Mouse (Mus musculus) heart, embryonic 10.5 days (tissue): ENCODE results near the gene Spryd3. TPM values are rescaled to one million over a fixed set of nuclear protein-coding genes. Genes with fewer than 3 reads are reported as not detected.
A peak's percentile ranks its signal among the peaks of the same experiment; 100 is the strongest.

Source experiments
- DNase-seq: peaks from one replicate; pipeline ENCODE4 v3.0.0-alpha.2; 2017; ENCODE audit warnings: low spot score
- H3K27ac ChIP-seq: fragments of 300-500 bp; sonication (generic); 2 replicates; pipeline ENCODE4 v1.5.1; 2016; ENCODE audit warnings: mild to moderate bottlenecking
- H3K27me3 ChIP-seq: fragments of 300-500 bp; sonication (generic); 2 replicates; pipeline ENCODE4 v1.6.1; 2016; ENCODE audit warnings: mild to moderate bottlenecking; ENCODE audit not compliant: poor library complexity, insufficient read depth, severe bottlenecking
- H3K36me3 ChIP-seq: fragments of 300-500 bp; sonication (generic); 2 replicates; pipeline ENCODE4 v1.6.1; 2016; ENCODE audit warnings: mild to moderate bottlenecking, moderate library complexity
- H3K4me1 ChIP-seq: fragments of 300-500 bp; sonication (generic); 2 replicates; pipeline ENCODE4 v1.6.1; 2016; ENCODE audit warnings: mild to moderate bottlenecking
- H3K4me3 ChIP-seq: fragments of 300-500 bp; sonication (generic); 2 replicates; pipeline ENCODE4 v1.5.1; 2016; ENCODE audit warnings: mild to moderate bottlenecking, moderate library complexity
- H3K9me3 ChIP-seq: fragments of 300-500 bp; sonication (generic); 2 replicates; pipeline ENCODE4 v1.6.1; 2016; ENCODE audit warnings: mild to moderate bottlenecking, moderate library complexity
- WGBS: fragments of 180-500 bp; shearing (Covaris S2); methylation state at CpG from one replicate; pipeline ENCODE4 v1.1.7; 2016; 5-methylcytosine and 5-hydroxymethylcytosine counted together
- polyA plus RNA-seq: library from polyadenylated mRNA; unstranded; fragments of >200 nt; fragmentation: Nextera tagmentation; extraction: Ambion mirVana; gene quantifications from 2 replicates; pipeline ENCODE4 v1.2.1, GENCODE M21; 2016

Gene Spryd3
- polyA plus RNA-seq, 1 experiment from 2014 or later = 19.0 TPM

DNA sequence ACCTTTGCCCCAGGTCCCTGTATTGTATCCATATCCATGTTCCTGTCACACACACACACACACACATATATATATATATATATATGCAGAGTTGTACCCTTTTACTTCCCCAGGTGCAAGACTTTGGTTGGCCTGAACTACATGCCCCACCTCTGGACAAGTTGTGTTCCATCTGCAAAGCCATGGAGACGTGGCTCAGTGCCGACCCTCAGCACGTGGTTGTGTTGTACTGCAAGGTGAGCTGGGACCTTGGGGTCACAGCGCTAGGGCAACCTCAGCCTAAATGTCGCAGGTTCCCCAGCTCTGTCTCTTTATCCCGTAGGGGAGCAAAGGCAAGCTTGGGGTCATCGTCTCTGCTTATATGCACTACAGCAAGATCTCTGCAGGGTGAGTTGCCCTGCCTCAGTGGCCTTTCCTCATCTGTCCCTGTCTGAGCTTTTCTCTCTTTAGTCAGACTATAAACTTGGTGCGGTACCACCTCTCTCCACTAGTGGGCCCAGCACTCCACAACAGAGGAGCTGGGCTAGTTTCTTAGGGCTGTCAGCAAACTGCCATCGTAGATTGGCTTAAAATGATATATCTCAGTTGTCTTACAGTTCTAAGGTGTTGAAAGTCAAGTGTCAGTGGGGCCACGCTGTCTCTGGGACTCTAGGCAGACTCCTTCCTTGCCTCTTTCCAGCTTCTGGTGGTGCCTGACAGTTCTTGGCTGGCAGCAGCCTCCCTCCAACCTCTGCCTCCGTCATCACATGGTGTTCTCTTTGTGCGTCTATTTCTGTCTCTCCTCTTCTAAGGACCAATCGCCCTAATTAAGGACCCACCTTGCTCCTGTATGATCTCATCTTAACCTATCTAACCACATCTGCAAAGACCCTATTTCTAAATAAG is 28.1 kb downstream of the Spryd3 start:
- H3K36me3 ChIP-seq = peaks cover 57% of the 10 kb centered on the region
- H3K27me3 ChIP-seq = peaks cover 25% of the 10 kb centered on the region
- WGBS = 38% methylated on average over 13 of the region's 13 CpGs
- no peak for DNase-seq
- H3K4me3 ChIP-seq = peak overlapping the region; percentile 5; the same call in 1 of the 2 replicates
- peaks cover 87% of the 10 kb centered on the region for H3K4me1 ChIP-seq
- no peaks in the 10 kb centered on the region for H3K9me3 ChIP-seq
- H3K27ac ChIP-seq = 0 out of 2 replicates have a peak overlapping the region, but pooled peaks have one; percentile 6

DNA sequence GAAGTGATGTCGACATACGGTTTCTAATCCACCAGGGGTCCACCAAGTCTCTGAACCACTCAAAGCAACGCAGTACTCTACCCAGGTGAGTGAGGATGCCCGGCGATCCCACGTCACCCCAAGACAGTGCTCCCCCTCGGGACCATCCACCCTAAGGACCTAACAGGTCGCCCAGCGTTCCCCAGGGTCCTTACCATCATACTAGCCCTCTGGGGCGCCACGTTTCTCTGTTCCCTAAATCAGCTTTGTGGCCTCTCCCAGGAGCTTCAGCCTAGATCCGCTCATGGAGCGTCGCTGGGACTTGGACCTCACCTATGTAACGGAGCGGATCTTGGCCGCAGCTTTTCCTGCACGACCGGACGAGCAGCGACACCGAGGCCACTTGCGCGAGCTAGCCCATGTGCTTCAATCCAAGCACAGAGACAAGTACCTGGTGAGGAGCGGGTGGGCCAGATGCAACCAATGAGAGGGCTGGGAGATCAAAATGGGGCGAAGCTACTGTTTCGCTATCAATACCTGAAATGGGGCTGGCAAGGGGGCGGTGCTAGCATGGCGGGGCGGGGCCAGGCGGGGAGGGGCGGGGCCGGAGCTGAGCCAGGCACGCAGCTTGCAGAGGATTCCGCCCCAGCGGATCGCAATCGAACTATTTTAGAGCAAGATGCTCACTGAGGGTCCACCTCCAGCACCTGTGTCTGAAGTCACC is 29.1 kb downstream of the Spryd3 start:
- Histone ChIP-seq H3K36me3 (peaks cover 46% of the 10 kb centered on the region), H3K27me3 (peaks cover 25% of the 10 kb centered on the region), H3K4me3 (peak overlapping the region; percentile 52), H3K4me1 (peaks cover 94% of the 10 kb centered on the region), H3K9me3 (no peaks in the 10 kb centered on the region), H3K27ac (0 out of 2 replicates have a peak overlapping the region, but pooled peaks have one; percentile 10)
- DNase-seq = no peak
- 14% methylated on average over 38 of the region's 38 CpGs for WGBS

DNA sequence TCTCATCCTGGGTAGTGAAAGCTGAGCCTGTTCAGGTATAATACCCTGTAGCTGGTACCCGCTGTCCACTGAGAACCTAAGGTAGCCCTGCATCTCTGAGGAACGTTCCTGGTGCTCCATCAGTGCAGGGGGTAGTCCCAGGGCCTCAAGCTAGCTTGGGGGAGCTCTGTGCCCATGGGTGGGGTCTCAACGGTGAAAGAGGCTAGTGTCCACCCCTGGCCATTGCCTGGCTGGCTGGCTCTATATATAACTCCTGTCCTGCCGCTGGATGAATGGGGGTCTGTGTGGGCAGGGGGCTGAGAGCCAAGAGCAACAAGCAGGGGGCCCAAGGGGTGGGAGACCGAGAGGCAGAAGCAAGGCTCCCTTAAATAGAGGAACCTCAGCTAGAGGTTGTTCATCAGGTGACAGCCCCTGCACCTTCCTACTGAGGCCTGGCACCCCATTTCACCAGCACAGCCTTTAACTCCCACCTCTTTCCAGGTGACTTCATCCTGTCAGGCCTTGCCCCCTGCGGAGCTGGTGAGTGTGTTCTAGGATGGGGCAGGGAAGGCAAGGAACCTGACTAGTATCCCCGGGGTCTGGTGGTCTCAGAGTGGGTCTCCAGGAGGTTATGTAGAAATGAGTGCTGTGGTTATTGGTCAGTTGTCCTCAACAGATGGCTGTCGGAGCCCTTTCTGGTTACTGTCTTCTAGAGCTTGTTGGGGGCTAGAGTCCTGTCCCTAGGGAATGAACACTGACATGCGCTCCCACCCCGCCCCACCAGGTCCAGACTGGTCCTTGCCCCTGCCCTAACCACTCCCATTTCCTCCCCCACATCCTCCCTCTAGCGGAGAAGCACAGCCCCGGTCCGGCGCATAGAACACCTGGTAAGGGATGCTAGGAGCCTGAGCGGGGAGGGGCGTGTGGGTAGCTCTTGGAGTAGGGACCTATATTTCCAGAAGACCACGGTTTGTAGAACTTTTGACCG is 30.0 kb downstream of the Spryd3 start:
- Histone ChIP-seq H3K36me3 (peaks cover 38% of the 10 kb centered on the region), H3K9me3 (no peaks in the 10 kb centered on the region), H3K27ac (peak overlapping the region; percentile 32; the same call in 1 of the 2 replicates), H3K4me3 (peak overlapping the region; percentile 52), H3K4me1 (peaks cover 96% of the 10 kb centered on the region), H3K27me3 (peaks cover 25% of the 10 kb centered on the region)
- 22% methylated on average over 18 of the region's 18 CpGs for WGBS
- DNase-seq = no peak

DNA sequence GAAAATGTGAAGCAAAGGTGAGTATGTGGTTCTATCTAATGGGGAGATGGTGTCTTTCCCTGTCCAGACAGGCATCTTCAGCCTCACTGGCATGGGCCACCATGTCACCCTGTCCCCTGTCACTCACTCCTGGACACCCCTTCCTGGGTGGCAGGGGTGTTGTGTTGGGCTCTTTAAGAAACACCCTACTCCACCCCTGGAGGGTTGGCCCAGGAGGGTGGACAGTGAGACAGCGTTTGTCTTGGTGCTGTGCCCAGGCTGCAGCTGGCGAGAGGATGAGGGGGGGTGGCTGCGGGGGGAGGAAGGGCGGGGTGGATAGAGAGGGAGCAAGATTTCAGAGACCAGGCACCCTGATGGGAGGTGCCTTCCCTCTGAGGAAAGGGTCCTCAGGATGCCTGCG is 30.7 kb downstream of the Spryd3 start:
- peaks cover 96% of the 10 kb centered on the region for H3K4me1 ChIP-seq
- H3K36me3 ChIP-seq = peaks cover 31% of the 10 kb centered on the region
- no peaks in the 10 kb centered on the region for H3K9me3 ChIP-seq
- DNase-seq = no peak
- 58% methylated on average over 5 of the region's 5 CpGs for WGBS
- no peak overlapping the region for H3K27ac ChIP-seq
- no peak overlapping the region for H3K4me3 ChIP-seq
- peaks cover 25% of the 10 kb centered on the region for H3K27me3 ChIP-seq

DNA sequence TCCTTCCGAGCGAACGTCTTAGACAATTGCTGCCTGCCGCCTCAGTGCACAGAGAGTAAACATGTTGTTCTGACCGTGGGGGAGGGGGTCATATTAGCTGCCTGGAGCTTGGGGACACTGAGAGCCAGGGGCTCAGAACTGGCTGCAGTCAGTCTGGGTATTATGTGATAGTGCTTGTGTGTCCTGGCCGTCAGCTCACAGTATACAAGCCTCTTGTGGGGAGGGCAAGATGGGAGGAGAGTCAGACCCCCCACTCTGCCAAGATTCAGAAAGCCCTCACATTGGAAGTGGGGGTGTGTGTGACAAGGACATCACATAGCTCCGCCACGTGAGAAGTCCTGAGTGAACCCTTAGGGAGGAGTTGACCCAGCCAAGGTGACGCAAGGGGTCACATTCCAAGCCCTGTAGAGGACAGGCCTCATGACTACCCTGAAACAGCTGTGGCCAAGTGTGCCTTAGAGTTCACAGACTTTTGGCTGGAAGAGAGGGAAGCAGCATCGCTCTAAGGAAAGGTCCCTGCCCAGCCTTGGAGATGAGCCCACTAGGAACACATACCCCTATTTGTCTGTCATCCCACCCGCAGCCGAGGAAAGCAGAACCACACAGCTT is 32.0 kb downstream of the Spryd3 start:
- WGBS = 24% methylated on average over 12 of the region's 12 CpGs
- H3K9me3 ChIP-seq = no peaks in the 10 kb centered on the region
- peak overlapping the region; percentile 72 for H3K4me3 ChIP-seq
- H3K36me3 ChIP-seq = peaks cover 18% of the 10 kb centered on the region
- peak overlapping the region; percentile 93 for H3K27ac ChIP-seq
- no peak for DNase-seq
- peaks cover 25% of the 10 kb centered on the region for H3K27me3 ChIP-seq
- peaks cover 100% of the 10 kb centered on the region for H3K4me1 ChIP-seq

DNA sequence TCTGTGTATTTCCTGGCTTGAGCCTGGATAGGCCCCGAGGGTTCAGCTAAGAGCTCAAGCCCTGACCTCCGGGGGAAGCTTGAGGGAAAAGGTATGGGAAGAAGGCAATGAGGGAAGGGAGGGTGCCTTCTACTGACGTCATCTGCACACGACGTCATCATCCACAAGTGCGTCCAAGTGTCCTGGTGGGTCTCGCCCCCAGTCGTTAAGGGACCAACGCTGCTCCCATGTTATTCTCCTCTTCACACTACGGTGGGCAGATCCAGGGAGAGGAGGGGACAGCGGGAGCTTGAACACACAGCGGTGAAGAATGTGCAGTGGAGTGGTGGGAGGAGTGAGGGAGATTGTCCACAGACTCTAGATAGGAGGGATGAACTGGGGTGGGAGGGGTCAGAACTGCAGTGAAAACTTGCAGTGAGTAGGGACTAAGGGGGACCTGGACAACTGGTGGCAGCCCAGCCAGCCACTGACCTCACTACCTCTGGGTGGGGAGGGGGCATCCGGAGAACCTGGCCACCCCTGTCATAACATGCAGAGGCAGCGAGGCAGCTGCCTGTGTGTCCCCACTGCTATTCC is 32.6 kb downstream of the Spryd3 start:
- peak overlapping the region; percentile 72 for H3K4me3 ChIP-seq
- H3K27me3 ChIP-seq = peaks cover 25% of the 10 kb centered on the region
- H3K36me3 ChIP-seq = peaks cover 12% of the 10 kb centered on the region; the same call in 1 of the 2 replicates
- no peaks in the 10 kb centered on the region for H3K9me3 ChIP-seq
- no peak for DNase-seq
- 7% methylated on average over 14 of the region's 14 CpGs for WGBS
- peak overlapping the region; percentile 93 for H3K27ac ChIP-seq
- peaks cover 100% of the 10 kb centered on the region for H3K4me1 ChIP-seq

DNA sequence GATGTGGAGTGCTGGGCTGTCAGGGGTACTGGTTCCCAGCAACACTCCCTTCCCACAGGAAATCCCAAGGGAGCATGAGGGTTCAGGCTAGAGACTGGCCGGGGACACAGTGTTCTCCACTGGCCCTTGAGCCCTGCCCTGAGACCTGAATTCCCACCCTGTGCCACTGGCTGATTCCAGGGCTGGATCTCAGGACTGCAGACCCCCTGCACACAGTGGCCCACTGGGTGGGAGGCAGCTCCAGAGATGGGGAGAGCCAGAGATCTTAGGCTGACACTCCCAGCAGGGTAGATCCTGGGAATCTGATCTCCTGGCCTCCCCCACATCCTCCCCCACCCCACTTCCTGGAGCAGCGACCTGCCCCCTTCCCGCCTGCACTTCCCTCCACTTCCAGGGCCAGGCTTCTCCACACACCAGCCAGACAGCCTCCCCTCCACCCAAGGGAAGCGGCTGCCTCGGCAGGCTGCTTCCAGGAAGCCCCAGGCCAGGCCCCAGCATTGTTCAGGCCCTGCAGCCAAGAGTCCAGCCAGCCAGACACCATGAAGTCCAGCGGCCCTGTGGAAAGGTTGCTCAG is 33.4 kb downstream of the Spryd3 start:
- DNase-seq = no peak
- Histone ChIP-seq H3K27ac (peak overlapping the region; percentile 93), H3K27me3 (peaks cover 25% of the 10 kb centered on the region), H3K4me3 (peak overlapping the region; percentile 72), H3K36me3 (peaks cover 15% of the 10 kb centered on the region; the same call in 1 of the 2 replicates), H3K9me3 (no peaks in the 10 kb centered on the region), H3K4me1 (peaks cover 100% of the 10 kb centered on the region)
- 12% methylated on average over 6 of the region's 6 CpGs for WGBS

DNA sequence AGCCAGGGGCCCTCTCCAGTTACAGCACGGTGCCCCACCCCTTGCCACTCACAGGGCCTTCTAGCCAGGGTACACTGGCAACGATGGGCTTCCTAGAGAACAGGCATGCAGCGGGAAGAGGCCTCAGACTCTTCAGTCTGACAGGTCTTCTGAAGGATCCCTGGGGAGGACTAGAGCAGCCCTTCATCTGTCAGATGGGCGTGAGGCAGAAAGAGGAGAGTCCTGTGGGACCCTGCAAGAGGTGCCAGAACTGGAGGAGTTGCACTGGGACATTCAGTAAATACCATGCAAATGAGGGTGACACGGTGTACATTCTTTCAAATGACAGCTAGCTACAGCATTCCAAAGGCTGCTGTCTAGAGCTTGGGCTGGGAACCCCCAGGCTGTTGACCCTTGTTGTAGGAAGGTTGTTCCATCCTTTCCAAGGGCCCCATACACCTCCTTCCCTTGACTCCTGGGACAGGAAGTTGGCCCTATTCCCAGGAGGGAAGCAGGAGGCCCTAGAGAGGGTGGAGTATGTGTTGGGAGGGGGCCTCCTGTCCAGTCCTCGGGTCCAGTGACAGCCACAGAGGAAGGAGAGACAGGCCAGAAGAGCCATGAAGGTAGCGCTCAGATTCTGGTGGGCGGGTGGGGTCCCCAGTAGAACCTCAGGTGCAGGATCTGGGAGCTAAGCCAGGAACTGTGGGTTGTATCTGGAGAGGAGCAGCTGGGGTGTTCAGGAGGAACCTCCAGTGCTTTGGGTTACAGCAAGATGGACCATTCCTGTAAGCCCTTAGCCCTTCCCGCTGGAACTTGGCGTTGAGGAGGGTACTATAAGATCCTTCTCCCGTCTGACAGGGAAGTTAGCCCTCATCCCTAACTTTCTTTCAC is 34.1 kb downstream of the Spryd3 start:
- DNase-seq = no peak
- Histone ChIP-seq H3K4me3 (peak overlapping the region; percentile 72), H3K9me3 (no peaks in the 10 kb centered on the region), H3K27ac (peak overlapping the region; percentile 93), H3K4me1 (peaks cover 94% of the 10 kb centered on the region), H3K36me3 (peaks cover 15% of the 10 kb centered on the region; the same call in 1 of the 2 replicates), H3K27me3 (peaks cover 19% of the 10 kb centered on the region)
- WGBS = 25% methylated on average over 11 of the region's 11 CpGs

DNA sequence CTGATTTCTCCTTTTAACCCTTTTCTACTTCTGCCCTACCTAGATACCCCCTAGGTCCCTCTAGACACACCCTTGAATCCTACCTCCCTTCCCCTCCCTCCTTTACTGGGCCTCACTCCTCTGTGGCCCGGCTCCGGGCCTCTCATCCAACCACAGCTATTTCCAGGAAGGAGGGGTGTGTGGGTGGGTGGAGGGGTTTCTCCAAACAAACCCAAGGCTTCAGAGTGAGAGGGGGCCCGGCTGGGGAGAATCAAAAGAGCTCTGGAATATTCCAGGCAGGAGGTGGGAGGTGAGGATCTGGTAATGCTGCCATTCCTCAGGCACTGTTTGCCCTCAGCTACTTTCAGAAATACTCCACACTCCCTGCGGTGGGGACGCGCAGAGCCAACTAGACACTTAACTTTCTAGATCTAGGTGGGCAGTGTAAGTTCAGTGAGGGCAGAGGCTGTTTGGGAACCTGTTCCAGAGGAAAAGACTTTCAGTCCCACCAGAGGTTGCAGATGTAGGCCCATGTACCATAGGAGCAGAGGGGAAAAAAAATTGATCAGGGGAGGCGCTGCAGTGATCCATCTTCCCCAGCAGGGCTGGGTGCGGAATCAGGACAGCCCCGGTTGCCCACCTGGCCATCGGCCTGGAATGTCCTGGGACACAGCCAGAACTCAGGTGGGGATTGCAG is 34.9 kb downstream of the Spryd3 start:
- Histone ChIP-seq H3K4me1 (peaks cover 86% of the 10 kb centered on the region), H3K36me3 (peaks cover 19% of the 10 kb centered on the region), H3K4me3 (peak overlapping the region; percentile 72), H3K27me3 (peaks cover 11% of the 10 kb centered on the region; the same call in 1 of the 2 replicates), H3K27ac (peak overlapping the region; percentile 93), H3K9me3 (no peaks in the 10 kb centered on the region)
- DNase-seq = no peak
- 22% methylated on average over 10 of the region's 10 CpGs for WGBS

DNA sequence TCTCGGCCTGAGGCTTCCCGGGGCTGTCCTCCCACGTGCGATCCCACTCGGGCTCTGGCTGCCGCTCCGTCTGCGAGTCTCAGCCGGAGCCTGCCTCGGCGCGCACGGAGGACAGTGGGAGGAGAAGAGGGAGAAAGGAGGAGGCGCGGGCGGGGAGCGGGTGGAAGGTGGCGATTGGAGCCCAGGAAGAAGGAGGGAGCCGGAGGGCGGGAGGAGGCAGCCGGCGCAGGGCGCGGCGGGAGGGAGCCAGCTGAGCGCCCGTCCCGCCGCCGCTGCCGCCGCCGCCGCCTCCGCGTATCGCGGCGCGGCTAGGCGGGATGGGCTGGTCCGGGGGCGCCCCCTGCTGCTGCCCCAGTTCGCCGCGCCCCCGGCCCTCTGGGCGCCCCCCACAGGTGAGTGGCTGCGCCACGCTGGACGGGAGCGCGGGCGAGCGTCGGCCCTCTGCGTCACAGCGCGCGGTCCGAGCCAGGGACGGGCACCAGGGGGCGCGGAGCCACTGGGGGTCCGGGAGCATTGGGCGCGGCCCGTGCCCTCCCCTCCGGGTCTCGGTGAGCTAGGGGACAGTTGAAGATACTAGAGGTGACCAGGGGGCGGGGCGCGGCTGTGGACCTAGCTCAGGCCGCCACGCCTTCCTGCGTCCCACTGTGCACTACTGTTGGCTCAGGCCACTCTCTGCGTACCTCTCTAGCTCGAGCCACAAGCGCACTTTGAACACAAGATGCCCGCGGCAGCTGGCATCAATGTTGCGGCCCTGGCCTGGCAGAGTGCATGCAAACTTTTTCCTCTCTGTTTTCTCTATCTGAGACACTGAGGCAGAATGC is 35.7 kb downstream of the Spryd3 start, which contains the start of gene Tns2:
Gene Tns2 (plus strand): TSS at position 253 of the 821 bp plus-strand sequence.
- 0 out of 2 replicates have a peak, but pooled peaks cover 4% of the 10 kb centered on the region for H3K27me3 ChIP-seq
- H3K36me3 ChIP-seq = peaks cover 24% of the 10 kb centered on the region
- H3K9me3 ChIP-seq = no peaks in the 10 kb centered on the region
- DNase-seq = peak; percentile 92
- H3K4me1 ChIP-seq = peaks cover 78% of the 10 kb centered on the region
- under 1% methylated on average over 56 of the region's 82 CpGs for WGBS
- H3K4me3 ChIP-seq = peak within 1 kb of the TSS; percentile 72
- peak within 1 kb of the TSS; percentile 93 for H3K27ac ChIP-seq
